Mouse (Mus musculus) fibroblast of lung, adult 2 months (primary cell): ENCODE results near the gene Abcc9.
"Not testable (repeated sequence)": the region's sequence is repeated elsewhere in the genome, so short reads cannot be mapped to it uniquely, and the experiment has no call there.

Experiments
- DNase-seq: peaks from one replicate; pipeline ENCODE4 v3.0.0-alpha.2; 2011; ENCODE audit warnings: low read depth

The Abcc9 gene

DNA sequence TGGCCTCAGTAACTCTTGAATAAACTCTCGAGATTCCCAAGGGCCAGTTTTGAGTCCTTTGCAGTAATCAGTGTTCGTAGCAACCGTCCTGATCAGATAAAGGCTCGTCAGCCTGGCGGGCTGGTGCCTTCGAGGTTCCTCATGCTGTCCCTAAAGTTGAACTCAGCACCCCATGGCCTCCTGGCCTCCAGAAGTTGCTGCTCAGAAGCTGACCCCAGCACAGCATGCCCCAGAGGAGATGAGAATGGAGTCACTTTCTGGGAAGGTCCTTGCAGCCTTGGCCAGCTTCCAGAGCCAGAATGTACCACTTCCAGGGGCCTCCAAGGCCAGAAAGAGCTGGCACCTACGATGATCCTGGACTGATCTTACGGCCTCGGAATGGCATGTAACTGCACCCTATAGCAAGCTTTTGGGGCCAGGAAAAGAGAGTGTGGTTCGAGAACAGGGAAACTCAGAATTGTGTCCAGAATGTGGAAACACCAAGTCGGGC is 1.4 kb upstream of the Abcc9 start:
- no peak for DNase-seq

DNA sequence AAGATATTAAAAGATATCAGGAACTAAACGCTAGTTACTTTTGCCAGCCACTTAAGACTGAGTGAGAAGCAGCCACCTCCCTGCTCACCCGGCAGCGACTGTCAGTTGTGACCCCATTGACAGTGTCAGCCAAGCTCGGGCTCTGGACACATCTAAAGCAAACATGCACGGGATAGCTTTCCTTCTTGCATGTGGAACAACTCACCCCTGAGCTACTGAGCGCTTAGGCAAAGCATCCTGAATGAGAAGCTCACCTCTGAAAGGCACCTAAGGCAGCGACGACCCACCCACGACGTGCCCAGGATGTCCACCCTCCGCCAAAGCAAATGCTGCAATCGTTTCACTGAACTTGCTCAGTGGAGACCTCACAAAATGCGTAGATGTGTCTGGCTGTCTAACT is 954 bp downstream of the Abcc9 start:
- no peak for DNase-seq

DNA sequence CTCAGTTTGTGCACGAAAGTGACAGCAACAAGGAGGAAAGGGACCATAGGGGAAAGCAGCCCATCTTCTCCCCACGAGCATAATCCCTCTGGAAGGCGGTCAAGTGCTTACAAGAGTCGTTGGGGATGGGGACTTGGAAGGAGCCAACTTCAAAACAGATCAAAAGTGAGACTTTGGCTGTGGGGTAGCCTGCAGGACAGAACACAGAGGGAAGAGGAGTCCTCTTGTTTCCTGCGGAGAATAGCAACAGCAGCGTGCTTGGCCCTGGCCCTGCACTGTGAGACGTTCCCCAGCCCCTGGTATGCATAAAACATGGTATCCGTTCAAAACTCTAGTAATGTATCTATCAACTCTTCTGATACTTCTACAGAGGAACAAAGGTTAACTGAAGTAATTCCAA is 1.4 kb downstream of the Abcc9 start:
- DNase-seq, result no peak

DNA sequence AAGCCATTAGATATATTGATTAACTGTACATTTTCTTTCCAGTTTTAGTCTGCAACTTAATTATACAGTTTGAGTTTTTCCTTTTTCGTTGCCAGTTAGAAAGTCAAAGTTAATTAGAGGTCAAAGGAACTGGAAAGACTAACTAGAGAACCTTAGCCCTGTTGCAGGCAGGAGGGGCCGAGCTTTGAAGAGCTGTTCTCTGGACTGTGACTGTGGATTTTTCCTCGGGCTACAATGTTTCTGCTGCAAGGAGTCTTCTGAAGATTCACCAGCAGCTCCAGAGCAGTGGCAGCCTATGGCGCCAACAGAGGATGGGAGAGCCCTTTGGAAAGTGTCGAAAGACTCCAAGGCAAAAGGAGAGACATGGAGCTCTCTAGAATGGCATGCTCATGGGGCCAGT is 10.0 kb downstream of the Abcc9 start:
- no peak for DNase-seq

DNA sequence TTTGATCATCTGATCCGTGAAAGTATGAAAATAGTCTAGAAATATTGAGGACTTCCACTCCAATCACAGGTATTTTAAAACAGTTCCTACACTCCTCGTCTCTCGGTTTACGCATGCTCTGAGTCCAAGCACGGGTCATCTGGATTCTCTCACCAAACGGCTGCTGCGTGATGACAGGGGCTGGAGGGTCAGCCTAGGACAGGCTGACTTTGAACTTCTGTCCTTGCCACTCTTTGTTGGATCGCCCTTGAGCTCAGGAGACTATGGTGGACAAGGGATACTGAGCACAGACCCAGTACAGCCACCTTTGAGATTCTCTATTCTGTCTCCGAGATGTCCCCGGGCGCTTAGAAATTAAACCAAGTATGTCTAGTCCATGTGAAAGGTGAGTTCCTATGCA is 12.4 kb downstream of the Abcc9 start:
- DNase-seq, result no peak

DNA sequence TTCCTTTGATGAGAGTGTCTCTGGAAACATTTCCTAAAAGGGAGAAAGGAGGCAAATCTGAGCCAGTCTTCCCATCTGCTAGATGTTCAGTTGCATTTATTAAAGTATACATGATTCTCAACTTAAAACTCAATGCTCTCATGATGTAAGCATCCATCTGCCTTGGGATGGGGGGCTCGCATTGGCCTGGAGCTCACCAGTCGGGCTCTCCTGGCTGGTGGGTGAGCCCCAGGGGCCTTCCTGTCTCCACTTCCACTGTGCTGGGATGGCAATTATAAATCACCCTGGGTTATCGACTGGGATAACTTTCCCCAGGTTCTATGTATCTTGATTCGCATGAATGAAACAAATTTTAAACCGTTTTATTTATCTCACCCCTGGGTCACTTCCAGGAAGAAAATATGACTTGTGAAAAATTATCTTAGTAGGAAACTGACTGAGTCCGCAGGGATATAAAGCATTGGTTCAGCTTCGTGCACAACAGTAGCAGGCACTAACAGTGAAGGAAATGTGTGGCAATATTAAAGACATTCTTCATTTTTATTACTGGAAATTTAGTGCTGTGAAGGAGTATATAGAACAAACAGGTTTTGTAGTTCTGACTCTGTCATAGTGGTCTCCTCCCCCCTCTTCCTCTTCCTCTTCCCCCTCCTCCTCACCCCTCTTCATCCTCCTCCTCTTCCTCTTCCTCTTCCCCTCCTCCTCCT is 19.0 kb downstream of the Abcc9 start:
- no peak for DNase-seq

DNA sequence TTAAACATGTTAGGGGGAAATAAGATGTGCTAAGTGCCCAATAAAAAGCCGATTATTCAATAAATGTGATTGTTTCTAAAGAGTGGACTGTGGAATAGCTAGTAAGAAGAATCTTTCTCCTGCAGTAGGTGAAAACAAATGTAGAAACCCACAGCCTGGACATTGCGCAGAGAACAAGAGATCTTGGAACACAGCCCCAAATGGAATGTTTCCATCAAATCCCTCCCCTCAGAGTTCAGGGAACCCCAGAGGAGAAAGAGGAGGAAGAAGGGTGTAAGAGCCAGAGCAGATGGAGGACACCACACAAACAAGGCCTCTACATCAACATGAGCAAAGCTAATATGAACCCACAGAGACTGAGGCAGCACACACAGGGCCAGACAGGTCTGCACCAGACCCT is 32.1 kb downstream of the Abcc9 start:
- no peak for DNase-seq

DNA sequence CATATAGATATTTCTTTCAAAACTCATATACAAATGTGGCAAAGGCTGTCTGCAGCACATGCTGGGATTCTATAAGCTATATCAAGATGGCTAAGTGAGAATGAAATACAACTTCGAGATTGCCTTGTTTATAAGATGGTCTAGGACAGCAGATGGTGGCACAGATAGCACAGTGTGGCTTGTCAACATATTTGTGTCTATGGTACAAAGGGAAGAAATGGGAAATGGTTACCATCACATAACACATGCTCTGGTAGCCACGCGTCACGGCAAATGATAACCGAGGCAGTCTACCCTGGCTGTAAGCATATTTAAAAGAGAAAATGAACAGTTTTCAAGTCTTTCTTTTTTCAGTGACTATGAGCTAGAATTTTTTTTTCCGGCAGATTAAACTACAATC is 32.8 kb downstream of the Abcc9 start:
- no peak for DNase-seq

DNA sequence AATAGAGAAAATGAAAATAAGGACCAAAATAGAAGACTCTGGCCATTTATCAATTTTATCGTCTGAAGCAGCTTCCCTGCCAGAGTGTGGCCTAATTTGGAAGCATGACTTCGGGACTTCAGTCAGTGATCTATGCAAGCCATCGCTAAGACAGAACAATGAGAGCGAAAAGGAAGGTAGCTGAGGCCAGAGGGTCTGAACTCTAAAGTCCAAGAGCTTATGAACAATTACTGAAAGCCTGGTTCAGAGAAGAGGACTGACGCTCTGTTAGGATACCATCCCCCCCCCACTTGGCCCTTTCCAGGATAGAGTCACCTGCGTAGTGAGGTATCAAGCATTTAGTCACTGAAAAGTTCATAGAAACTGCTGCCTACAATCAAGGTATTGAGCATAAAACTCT is 33.3 kb downstream of the Abcc9 start:
- DNase-seq, result no peak

DNA sequence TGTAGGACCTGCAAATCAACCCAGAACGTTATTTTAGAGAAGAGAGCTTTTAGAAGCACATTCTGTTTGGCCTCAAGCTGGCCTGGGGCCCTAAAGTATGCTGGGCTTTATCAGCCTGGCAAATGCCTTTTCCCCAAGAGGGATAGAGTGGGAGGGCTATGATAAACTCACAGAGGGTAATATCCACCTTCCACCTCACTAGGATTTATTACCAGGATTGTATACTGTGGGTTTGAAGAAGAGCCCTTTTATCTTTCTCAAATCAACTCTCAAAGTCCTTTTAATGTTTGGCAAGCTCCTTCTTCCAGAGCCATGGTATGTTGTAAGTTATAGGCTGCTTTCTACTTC is 33.7 kb downstream of the Abcc9 start:
- DNase-seq, result no peak

DNA sequence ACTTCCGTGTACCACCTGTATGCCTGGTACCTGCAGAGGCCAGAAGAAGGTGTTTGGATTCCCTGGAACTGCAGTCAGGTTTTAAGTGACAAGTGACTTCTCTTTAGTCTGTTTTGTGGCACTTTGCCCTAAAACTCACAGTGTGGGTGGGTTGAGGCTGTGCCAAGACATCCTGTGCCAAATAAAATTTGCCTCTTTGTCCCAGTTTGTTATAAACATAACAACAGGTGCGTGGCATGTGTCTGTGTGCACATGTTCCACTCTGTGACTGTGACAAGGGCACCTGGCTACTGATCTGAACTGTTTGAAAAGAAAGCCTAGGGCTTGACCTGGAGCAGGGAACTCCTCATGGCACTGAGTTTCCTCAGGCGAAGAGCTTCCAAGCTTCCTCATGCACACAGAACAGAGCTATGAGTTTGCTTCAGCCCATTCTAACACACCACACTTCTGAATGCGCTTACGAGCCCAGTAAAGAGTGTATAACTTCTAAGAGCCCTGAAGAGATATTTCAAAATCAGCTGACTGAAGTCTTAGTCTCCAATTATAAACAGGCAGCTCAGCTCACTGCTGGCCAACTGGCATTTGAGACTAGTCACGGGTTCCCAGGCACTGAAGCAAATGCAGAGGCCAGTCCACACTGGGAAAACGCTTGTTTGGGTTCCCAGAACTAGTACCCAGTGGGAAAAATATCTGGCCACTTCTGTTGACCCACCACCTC is 34.3 kb downstream of the Abcc9 start:
- DNase-seq, result no peak

DNA sequence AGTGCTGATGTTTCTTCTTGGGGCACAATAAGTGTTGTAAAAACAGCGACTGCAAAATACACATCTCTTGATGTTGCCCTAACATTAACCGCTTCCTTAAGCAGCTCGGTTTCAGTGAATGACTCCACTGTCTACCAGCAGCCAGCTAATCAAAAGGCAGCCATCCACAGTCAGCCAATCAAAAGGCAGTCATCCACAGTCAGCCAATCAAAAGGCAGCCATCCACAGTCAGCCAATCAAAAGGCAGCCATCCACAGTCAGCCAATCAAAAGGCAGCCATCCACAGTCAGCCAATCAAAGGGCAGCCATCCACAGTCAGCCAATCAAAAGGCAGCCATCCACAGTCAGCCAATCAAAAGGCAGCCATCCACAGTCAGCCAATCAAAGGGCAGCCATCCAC is 40.1 kb downstream of the Abcc9 start:
- DNase-seq, result not testable (repeated sequence)

DNA sequence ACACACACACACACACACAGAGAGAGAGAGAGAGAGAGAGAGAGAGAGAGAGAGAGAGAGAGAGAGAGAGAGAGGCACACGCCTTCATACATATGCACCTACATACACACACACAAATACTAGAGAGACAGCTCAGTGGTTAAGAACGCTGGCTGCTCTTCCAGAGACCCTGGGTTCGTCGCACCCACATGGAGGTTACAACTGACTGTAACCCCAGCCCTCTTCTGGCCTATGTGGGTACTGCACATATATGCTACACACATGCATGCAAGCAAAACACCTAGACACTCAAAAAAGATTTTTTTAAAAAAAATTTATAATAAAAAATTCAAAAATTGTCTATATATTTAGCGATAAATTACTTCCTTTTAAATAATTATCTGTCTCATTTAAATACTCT is 43.1 kb downstream of the Abcc9 start:
- DNase-seq, result no peak

DNA sequence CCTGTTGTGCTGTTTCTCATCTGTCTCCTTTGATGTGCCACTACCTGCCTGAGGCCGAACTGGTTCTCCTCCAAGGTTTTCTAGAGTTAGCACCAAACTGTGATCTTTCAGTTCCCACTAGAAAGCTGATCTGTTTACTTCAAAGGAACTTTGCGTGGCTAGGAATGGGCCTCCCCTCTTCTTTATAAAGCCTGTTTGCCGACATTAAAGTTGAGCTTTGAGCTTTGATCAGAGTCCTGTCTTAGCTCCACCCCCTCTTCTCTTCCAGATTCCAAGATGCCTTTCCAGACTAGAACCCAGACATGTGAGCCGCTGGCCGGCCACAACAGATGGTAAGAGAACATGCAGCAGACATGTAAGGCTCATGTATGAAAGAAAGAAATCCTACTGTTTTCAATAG is 47.6 kb downstream of the Abcc9 start:
- DNase-seq, result no peak

DNA sequence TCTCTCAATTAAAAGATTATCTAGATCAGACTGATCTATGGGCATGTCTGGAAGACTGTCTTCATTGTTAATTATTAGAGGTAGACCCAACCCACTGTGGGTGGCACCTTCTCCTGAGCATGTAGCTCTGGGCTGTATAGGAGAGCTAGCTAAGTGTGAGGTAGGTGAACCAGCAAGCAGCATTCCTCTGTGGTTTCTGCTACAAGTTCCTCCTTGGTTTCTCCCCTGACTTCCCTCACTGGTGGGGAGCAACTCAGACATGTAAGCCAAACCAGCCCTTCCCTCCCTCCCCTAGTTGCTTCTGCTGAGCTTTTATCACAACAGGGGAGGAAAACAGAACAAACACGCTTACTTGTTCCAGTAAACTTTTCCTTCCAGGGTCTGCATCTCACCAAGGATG is 49.9 kb downstream of the Abcc9 start:
- no peak for DNase-seq

DNA sequence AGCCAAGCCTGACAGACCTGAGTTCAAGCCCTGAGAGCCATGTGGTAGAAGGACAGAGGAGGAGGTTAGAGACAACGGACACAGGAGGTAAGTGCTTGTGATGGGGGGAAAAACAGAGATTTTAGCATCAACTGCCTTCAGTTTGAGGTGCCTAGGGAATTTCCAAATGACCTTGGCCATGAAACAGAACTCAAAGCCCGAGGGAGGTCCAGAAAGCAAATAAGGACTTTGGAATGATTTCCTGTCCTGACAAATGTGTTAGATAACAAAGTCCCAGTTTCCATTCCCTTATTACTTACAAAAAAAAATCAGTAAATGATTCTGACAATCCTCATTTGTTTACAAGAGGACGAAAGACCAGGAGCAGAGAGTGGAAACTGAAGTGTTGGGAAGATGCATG is 52.8 kb downstream of the Abcc9 start:
- no peak for DNase-seq

DNA sequence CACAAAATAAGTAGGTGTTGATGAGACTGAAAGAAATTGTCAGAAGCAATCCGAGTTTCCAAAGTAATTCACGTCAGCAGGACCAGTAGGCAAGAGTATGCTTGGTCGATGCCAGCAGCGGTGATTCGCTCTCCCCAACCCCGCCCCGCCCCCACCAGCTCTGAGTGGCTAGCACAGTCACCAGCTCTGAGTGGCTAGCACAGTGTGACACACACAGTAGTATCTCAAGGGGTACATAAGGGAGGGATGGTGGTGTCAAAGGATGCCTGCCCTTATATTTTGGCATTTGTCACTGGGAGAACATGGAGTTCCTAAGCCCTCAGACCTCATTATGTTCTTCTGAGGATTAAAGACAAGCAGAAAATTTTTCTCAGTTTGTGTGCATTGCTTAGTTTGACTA is 56.6 kb downstream of the Abcc9 start:
- no peak for DNase-seq

DNA sequence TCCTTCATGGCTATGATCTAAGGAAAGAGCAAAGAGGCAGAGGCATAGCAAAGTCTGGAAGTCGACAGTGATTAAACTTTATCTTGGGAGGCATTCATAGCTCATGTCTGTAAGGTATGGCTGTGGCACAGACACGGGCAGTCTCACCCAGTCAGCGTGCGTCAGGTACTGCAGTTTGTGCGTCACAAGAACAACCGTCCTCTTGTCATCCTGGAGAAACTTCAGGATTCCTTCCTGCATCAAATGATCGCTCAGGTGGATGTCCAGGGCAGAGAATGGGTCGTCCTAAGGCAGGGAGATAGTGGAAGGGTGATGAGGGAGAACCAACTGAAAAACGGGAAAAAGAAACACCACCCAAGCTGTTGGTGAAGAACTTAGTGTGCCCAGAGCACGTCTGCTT is 62.8 kb downstream of the Abcc9 start:
- no peak for DNase-seq

DNA sequence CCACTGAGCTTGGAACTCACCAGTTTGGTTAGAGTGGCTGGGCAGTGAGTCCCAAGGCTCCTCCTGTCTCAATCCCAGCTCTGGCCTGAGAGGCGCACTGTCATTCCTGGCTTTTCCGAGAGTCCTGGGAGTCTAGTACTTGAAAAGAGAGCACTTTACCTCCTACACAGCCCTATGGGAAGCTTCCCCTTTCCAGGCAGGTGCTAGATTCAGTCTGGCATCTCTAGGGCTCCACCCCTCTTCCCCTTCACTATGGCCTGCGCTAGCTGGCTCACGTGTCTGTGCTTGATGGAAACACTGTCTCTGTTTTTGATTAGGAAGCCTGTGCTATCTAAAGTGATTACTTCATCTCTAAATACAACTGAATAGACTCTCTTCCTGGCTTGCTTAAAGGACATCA is 66.5 kb downstream of the Abcc9 start:
- DNase-seq, result no peak

DNA sequence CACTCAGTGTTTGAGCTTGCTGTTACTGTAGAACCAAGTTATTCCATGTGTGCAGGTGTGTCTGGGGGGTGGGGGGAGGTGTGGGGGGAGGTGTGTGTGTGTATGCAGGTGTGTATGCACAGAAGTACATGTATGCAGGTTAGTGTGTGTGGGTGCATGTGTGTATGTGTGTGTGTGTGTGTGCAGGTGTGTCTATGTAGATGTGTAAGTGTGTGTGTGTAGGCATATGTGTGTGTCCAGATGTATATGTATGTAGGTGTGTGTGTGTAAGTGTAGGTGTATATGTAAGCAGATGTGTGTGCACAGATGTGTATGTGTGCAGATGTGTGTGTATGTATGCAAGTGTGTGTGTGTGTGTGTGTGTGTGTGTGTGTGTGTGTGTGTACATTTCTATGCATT is 66.9 kb downstream of the Abcc9 start:
- DNase-seq, result no peak

DNA sequence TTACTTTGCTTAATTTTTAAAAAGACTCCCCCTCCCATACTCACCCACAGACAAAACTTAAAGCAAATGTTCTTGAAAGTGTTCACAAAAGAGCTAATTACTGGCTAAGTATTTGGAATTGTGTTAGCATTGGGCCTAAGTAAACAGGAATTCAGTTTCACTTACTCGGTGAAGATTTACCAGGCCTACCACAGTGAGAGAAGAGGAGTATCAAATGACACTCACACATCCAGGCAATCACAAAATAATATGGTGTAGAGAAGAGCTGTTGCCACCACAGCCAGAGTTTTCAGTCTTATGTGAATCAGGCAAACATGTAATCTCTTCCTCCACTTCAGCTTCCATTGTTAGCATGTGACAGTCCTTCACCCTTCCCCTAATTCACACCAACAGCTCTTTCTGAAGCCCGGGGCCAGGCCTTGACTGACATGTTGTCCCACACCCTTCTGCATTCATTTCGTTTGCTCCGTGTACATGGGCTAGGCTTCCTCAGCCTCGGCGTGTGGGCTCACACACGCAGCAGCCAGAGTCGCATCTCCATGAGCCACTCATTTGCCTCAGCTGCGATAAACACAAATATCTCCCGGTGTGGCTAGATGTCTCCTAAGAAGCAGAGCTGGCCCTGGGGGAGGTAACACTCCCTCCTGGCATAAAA is 67.5 kb downstream of the Abcc9 start:
- DNase-seq, result no peak

DNA sequence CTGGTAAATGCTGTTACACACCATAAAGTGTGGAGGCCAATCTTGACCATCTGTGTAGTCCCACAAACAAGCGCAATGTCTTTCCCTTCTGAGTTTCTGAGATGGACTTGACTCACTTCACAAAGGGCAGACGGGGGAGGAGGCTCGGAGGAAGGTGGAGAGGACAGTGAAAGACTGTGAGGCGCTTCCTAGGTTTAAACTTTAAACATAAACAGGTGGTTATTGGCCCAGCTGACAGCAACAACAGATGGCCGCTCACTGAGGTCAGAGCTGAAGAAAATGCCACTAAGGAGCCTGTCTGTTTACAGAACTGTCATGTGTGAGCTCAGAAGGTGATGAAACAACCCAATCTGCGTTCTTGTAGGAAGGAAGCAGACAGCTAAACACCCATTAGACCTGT is 78.8 kb downstream of the Abcc9 start:
- DNase-seq, result no peak

DNA sequence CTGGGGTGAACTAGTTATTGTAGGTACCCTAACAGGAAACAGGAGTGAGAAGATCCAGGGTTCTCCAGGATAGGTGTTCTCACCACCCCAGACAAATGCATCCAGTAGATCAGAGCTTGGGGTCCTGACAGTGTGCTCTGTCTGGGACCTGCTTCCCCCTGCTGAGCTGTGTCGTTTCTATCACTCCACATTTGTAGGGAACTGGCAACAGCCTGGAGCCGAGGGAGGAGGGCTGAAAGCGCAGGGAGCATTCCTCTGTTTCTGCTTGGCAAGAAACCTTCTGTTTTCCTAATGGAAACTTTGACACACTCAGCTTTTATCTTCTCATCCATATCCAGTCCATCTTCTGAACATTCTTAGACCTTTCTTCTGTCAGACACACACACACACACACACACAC is 85.5 kb downstream of the Abcc9 start:
- DNase-seq, result no peak

DNA sequence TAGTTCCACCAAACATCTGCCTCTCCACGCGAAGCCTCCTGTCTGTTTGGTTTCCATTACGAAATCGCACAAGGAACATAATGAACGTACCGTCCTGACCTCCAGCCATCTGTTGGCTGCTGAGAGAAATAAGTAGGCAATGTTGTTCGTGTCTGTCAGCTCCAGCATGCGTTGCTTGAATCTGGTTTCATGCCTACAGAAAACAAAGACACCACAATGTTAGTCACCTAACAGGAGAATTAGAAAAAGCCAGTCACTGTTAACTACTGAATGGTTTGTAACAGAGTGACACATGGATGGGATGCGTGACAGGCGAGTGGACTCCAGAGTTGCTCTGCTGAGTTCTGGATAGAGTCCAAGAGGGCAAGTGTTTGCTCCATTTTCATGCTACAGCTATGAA is 87.8 kb downstream of the Abcc9 start:
- DNase-seq, result no peak
